Mouse (Mus musculus) cerebellum, adult 2 months (tissue): ENCODE data around the gene Vps9d1.

Source experiments
- CTCF ChIP-seq: fragments of 200-500 bp; IDR thresholded peaks from 2 replicates; pipeline ENCODE4 v1.5.1; 2011; ENCODE audit warnings: low read depth, mild to moderate bottlenecking, control low read depth, low read length, moderate library complexity, borderline replicate concordance; ENCODE audit not compliant: insufficient read depth
- POLR2A ChIP-seq: fragments of 200-500 bp; IDR thresholded peaks from 2 replicates; pipeline ENCODE4 v1.6.1; 2011; ENCODE audit warnings: low read length, control low read depth, borderline replicate concordance; ENCODE audit not compliant: insufficient read depth

GRCm38 (mm10) chr8:123278445-123278844 lies 24.3 kb upstream of the Vps9d1 start:
- TF ChIP-seq CTCF = no peak
- no peak for TF ChIP-seq POLR2A
